Mouse (Mus musculus) erythroblast, embryonic 14.5 days (primary cell): ENCODE results near the gene Lmtk3.

Experiments used
- GATA1 ChIP-seq: IDR thresholded peaks from 2 replicates; pipeline ENCODE4 v1.6.1; 2012; ENCODE audit warnings: low read length, inconsistent platforms, mixed read lengths
- TAL1 ChIP-seq: IDR thresholded peaks from 3 replicates; pipeline ENCODE4 v1.6.1; 2012; ENCODE audit warnings: low read length, inconsistent platforms, mixed read lengths

- TF ChIP-seq GATA1 (no peak), TAL1 (no peak)
Observed at GRCm38 (mm10) chr7:45775237-45775636, 8.3 kb upstream of the Lmtk3 start.
